Mouse (Mus musculus) MEL (cell line): ENCODE data around the gene Syt1.

Experiments
- CTCF ChIP-seq, 3 experiments: IDR thresholded peaks in 2 of 3; conservative IDR thresholded peaks in 1 of 3; 2 replicates each; pipeline ENCODE4 v1.5.1; 2011 to 2012; ENCODE audit warnings: low read length in 3 of 3, low read depth in 2 of 3, mild to moderate bottlenecking in 2 of 3, improper control_type of control experiment in 1 of 3, inconsistent platforms in 1 of 3, mixed read lengths in 1 of 3, moderate library complexity in 1 of 3; ENCODE audit not compliant: control insufficient read depth in 1 of 3, insufficient read depth in 1 of 3, poor library complexity in 1 of 3, severe bottlenecking in 1 of 3
- GATA1 ChIP-seq: IDR thresholded peaks from 2 replicates; pipeline ENCODE4 v1.6.1; 2011; ENCODE audit warnings: low read depth, low read length, improper control_type of control experiment
- MAZ ChIP-seq: IDR thresholded peaks from 2 replicates; pipeline ENCODE4 v1.6.1; 2012; ENCODE audit warnings: low read depth, mild to moderate bottlenecking, inconsistent platforms, low read length, improper control_type of control experiment
- MEF2A ChIP-seq: IDR thresholded peaks from 2 replicates; pipeline ENCODE4 v1.6.1; 2014; ENCODE audit warnings: low read depth, mild to moderate bottlenecking, inconsistent platforms, low read length, improper control_type of control experiment; ENCODE audit not compliant: poor library complexity, insufficient replicate concordance, severe bottlenecking; ENCODE audit errors: extremely low read depth
- MXI1 ChIP-seq: IDR thresholded peaks from 2 replicates; pipeline ENCODE4 v1.6.1; 2011; ENCODE audit warnings: mild to moderate bottlenecking, low read depth, low read length, improper control_type of control experiment
- POLR2A ChIP-seq, 2 experiments: IDR thresholded peaks; 2 replicates each; pipeline ENCODE4 v1.6.1; 2011 to 2012; ENCODE audit warnings: low read length in 2 of 2, mild to moderate bottlenecking in 2 of 2, control low read depth in 1 of 2, improper control_type of control experiment in 1 of 2, low read depth in 1 of 2, moderate library complexity in 1 of 2; ENCODE audit not compliant: control insufficient read depth in 1 of 2, insufficient read depth in 1 of 2, poor library complexity in 1 of 2
- POLR2AphosphoS5 ChIP-seq: IDR thresholded peaks from 2 replicates; pipeline ENCODE4 v1.6.1; 2012; ENCODE audit warnings: low read depth, borderline replicate concordance, mild to moderate bottlenecking, inconsistent platforms, low read length, moderate library complexity, mixed read lengths
- SMC3 ChIP-seq: IDR thresholded peaks from 2 replicates; pipeline ENCODE4 v1.6.1; 2011; ENCODE audit warnings: low read depth, low read length, improper control_type of control experiment
- TAL1 ChIP-seq: IDR thresholded peaks from 2 replicates; pipeline ENCODE4 v1.6.1; 2012; ENCODE audit warnings: mild to moderate bottlenecking, inconsistent platforms, low read length, moderate library complexity, mixed read lengths
- ZC3H11A ChIP-seq: IDR thresholded peaks from 2 replicates; pipeline ENCODE4 v1.6.1; 2012; ENCODE audit warnings: low read depth, mild to moderate bottlenecking, inconsistent platforms, low read length, improper control_type of control experiment

DNA sequence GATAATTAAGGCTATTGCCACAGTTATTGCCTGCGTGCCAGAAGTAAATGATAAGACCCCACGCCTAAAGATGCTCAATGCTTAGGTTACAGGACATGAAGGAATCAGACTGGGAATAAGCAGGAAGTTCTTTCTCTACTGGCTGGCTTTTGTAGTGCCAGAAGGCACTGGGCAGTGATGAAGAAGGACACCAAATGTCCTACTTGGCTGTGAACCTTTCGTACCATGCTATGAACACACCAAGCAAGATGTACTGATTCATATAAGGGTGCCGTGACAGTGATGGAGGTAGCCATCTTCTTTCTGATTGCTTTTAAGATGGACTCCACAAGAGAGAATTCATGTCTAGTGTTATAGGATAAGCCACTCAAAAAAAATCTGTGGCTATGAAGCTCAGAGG is 145.2 kb downstream of the Syt1 start:
- TF ChIP-seq POLR2A (IDR thresholded peaks at IDR 0.05; ENCODE audit: control insufficient read depth in 1 of 2, insufficient read depth in 1 of 2, low read depth in 1 of 2, low read length in 2 of 2, poor library complexity in 1 of 2) (no peak), MXI1 (no peak), TAL1 (no peak), MEF2A (no peak), MAZ (no peak), GATA1 (no peak), SMC3 (no peak), CTCF (IDR thresholded peaks at IDR 0.05 in 2 of 3, conservative IDR thresholded peaks at IDR 0.05 in 1 of 3; ENCODE audit: control insufficient read depth in 1 of 3, insufficient read depth in 1 of 3, low read depth in 2 of 3, low read length in 3 of 3, poor library complexity in 1 of 3, severe bottlenecking in 1 of 3) (no peak), POLR2AphosphoS5 (no peak), ZC3H11A (no peak)
